ENCODE assay signal across 4 mouse cellular contexts in the genomic region with DNA sequence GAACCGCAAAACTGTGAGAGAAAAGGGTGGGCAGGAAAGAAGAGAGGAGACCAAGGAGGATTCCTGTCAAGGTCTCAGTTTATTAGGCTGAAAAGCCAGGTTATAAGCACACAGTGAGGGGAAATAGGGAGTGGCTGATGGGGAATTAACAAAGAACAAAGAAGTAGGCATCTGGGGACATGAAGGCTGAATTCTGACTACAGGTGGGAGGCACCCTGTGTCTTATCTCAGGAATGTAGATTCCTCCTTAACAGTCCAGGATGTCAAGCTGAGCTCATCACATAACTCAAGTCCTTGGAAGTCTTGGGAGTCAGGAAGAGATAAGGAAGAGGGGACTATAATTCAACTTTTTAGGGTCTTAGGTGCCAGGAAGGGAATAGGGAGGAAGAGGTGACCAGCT.
DNase-seq lines count a peak whose midpoint lies in the region.
"Not testable (repeated sequence)": the region's sequence is repeated elsewhere in the genome, so short reads cannot be mapped to it uniquely, and the experiment has no call there.

No protein-coding gene starts in this region.

- H3K36me3 ChIP-seq in ES-E14 (ENCODE audit: control insufficient read depth, insufficient read depth, low read length, poor library complexity, severe bottlenecking), result not testable (repeated sequence)

- H3K4me1 ChIP-seq in ES-E14 (ENCODE audit: control insufficient read depth in 2 of 2, insufficient read depth in 2 of 2, low read length in 2 of 2, poor library complexity in 1 of 2), result not testable (repeated sequence)

- DNase-seq in ES-CJ7 (ENCODE audit: low read depth, low spot score) (peak; percentile 9), ES-E14 (ENCODE audit: low read depth, low spot score) (peak; percentile 19), R1 (ENCODE audit: low read depth, low spot score) (peak; percentile 74), ZHBTc4 (ENCODE audit: low read depth, low spot score) (peak; percentile 69)

- not testable (repeated sequence) for H3K27ac ChIP-seq in ES-E14 (ENCODE audit: insufficient read depth, low read depth, low read length, poor library complexity, severe bottlenecking)

- H3K9ac ChIP-seq in ES-E14 (ENCODE audit: insufficient read depth, low read depth, low read length, poor library complexity, severe bottlenecking), result not testable (repeated sequence)

- not testable (repeated sequence) for H3K9me3 ChIP-seq in ES-E14 (ENCODE audit: control insufficient read depth, insufficient read depth, low read depth, low read length)

- not testable (repeated sequence) for H3K4me3 ChIP-seq in ES-E14 (ENCODE audit: insufficient read depth in 1 of 2, low read depth in 1 of 2, low read length in 2 of 2, poor library complexity in 1 of 2, severe bottlenecking in 1 of 2)

- in situ Hi-C loops in ES-E14 (cut with MboI; ENCODE audit: low sequenced_read_pairs in 2 of 2, unreplicated experiment in 2 of 2), result loop anchor here in 1 of 2 experiments (25.0 kb wide), 1 partner anchor 823 kb away; no protein-coding TSS in a partner anchor

Comparison
In these comparisons a context has a peak if more than half of its experiments do, and no peak if none do; other contexts are left out.
1. DNase-seq: peak in every context shown above with its lines; median percentile 74 in R1; 69 in ZHBTc4; 19 in ES-E14; 9 in ES-CJ7.